Mouse (Mus musculus) cortical plate, adult 2 months (tissue): ENCODE measurements around the gene Pard6a. TPM values are rescaled to one million over a fixed set of nuclear protein-coding genes. Genes with fewer than 3 reads are reported as not detected.

Experiments used
- H3K27ac ChIP-seq: fragments of 200-500 bp; 2 replicates; pipeline ENCODE4 v1.5.1; 2012; ENCODE audit warnings: low read length, control low read depth, inconsistent platforms; ENCODE audit not compliant: insufficient read depth
- H3K4me1 ChIP-seq: fragments of 200-500 bp; 2 replicates; pipeline ENCODE4 v1.6.1; 2011; ENCODE audit warnings: low read length; ENCODE audit not compliant: control insufficient read depth, insufficient read depth
- H3K4me3 ChIP-seq: fragments of 200-500 bp; 2 replicates; pipeline ENCODE4 v1.5.1; 2011; ENCODE audit warnings: mild to moderate bottlenecking, low read length, control low read depth; ENCODE audit not compliant: insufficient read depth
- CTCF ChIP-seq: fragments of 200-500 bp; IDR thresholded peaks from 2 replicates; pipeline ENCODE4 v1.5.1; 2011; ENCODE audit warnings: mild to moderate bottlenecking, control low read depth, low read length; ENCODE audit not compliant: insufficient read depth; ENCODE audit errors: extremely low read depth
- POLR2A ChIP-seq: fragments of 200-500 bp; IDR thresholded peaks from 2 replicates; pipeline ENCODE4 v1.6.1; 2011; ENCODE audit warnings: mild to moderate bottlenecking, low read length, control low read depth; ENCODE audit not compliant: insufficient read depth; ENCODE audit errors: extremely low read depth
- polyA plus RNA-seq: library from polyadenylated mRNA; depleted of rRNA; stranded (reverse); fragments of >200 nt; gene quantifications from 2 replicates; pipeline ENCODE4 v1.2.3, GENCODE M21; 2012; rRNA removed

Pard6a gene
- polyA plus RNA-seq, 1 experiment = 57.3 TPM

DNA sequence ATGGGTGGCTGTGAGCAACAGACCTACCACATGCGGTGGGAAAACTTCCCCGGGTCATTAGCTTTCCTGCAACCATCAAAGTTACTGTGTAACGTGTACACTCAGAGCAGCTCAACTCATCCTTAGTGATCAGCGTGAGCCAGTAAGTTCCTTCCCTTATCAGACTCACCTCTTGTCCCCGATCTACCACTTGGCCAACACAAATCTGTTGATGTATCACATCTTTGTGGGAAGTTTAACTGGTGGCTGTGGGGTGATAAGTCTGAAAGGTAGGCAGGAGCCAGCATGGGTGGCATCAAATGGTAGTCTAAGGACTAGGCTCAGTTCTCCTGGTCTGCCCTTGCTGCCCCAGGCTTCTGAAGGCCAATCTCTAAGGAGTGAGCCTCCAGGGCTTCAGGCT is 31.2 kb downstream of the Pard6a start:
- Histone ChIP-seq H3K27ac (no peak overlapping the region), H3K4me3 (no peak overlapping the region), H3K4me1 (no peaks in the 10 kb centered on the region)
- no peak for TF ChIP-seq POLR2A
- no peak for TF ChIP-seq CTCF

GRCm38 (mm10) chr8:105739216-105739615 is 38.3 kb downstream of the Pard6a start:
- Histone ChIP-seq H3K4me3 (no peak overlapping the region), H3K27ac (no peak overlapping the region), H3K4me1 (no peaks in the 10 kb centered on the region)
- TF ChIP-seq POLR2A = no peak

- no peak overlapping the region for H3K4me3 ChIP-seq
- TF ChIP-seq POLR2A = no peak
- no peak for TF ChIP-seq CTCF
- H3K4me1 ChIP-seq = no peaks in the 10 kb centered on the region
- no peak overlapping the region for H3K27ac ChIP-seq
Measured at GRCm38 (mm10) chr8:105743301-105743700, 42.4 kb downstream of the Pard6a start.

DNA sequence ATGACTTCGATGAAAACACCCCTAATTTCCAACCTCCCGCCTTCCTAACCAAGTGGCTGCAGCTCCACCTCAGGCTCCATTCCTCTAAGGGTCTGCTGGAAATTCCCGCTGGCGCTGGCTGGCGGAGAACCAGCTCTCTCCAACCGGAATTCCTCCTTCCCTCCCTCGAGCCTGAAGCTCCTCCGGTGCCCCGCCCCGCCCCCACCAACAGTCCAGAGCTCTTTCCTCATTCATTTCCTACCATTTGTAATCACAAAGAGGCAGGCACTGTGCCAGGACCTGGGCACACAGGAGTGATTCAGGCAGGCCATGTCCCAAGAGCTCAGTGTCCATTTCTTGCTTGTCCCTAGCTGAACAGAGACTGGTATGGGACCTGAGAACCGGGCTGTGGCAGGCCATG is 49.7 kb downstream of the Pard6a start:
- no peak for TF ChIP-seq CTCF
- no peak for TF ChIP-seq POLR2A
- H3K4me3 ChIP-seq = no peak overlapping the region
- H3K27ac ChIP-seq = no peak overlapping the region
- no peaks in the 10 kb centered on the region for H3K4me1 ChIP-seq

Other genes starting within 250 kb of the Pard6a start
- 77.9 and 93.2 TPM in 2 replicates for gene Tppp3, start 229.6 kb upstream of the Pard6a start, polyA plus RNA-seq
- gene Zdhhc1, start 204.2 kb upstream of the Pard6a start, polyA plus RNA-seq = 63.6 and 66.2 TPM in 2 replicates
- gene Hsd11b2, start 182.4 kb upstream of the Pard6a start, polyA plus RNA-seq = not detected in 2 replicates
- 359 and 361 TPM in 2 replicates for gene Atp6v0d1, start 135.1 kb upstream of the Pard6a start, polyA plus RNA-seq
- 47.3 and 49.1 TPM in 2 replicates for gene Ripor1, start 95.9 kb upstream of the Pard6a start, polyA plus RNA-seq
- 30.3 and 30.8 TPM in 2 replicates for gene Ctcf, start 64.6 kb upstream of the Pard6a start, polyA plus RNA-seq
- 0.15 and 0.17 TPM in 2 replicates for gene Agrp, start 63.8 kb upstream of the Pard6a start, polyA plus RNA-seq
- 43.9 and 47.6 TPM in 2 replicates for gene Carmil2, start 14.9 kb upstream of the Pard6a start, polyA plus RNA-seq
- gene Acd, start within 50 bp of the Pard6a start, polyA plus RNA-seq = 49.4 and 52.3 TPM in 2 replicates
- 0.38 and 0.52 TPM in 2 replicates for gene 4933405L10Rik, start 6.5 kb downstream of the Pard6a start, polyA plus RNA-seq
- gene Enkd1, start 7.1 kb downstream of the Pard6a start, polyA plus RNA-seq = 16.4 and 18.3 TPM in 2 replicates
- 15.6 and 17.8 TPM in 2 replicates for gene Gfod2, start 57.5 kb downstream of the Pard6a start, polyA plus RNA-seq
- gene Ranbp10, start 126.2 kb downstream of the Pard6a start, polyA plus RNA-seq = 24.6 and 25.7 TPM in 2 replicates
- 0.11 and 0.31 TPM in 2 replicates for gene Tsnaxip1, start 126.6 kb downstream of the Pard6a start, polyA plus RNA-seq
- 33.2 and 33.6 TPM in 2 replicates for gene Cenpt, start 152.1 kb downstream of the Pard6a start, polyA plus RNA-seq
- 48.0 and 49.7 TPM in 2 replicates for gene Thap11, start 154.0 kb downstream of the Pard6a start, polyA plus RNA-seq
- 85.1 and 86.1 TPM in 2 replicates for gene Nutf2, start 159.4 kb downstream of the Pard6a start, polyA plus RNA-seq
- gene Edc4, start 179.7 kb downstream of the Pard6a start, polyA plus RNA-seq = 71.3 and 74.7 TPM in 2 replicates
- 7.9 and 8.5 TPM in 2 replicates for gene Nrn1l, start 192.4 kb downstream of the Pard6a start, polyA plus RNA-seq
- gene Pskh1, start 199.3 kb downstream of the Pard6a start, polyA plus RNA-seq = 13.1 and 13.3 TPM in 2 replicates
- gene Ctrl, start 232.7 kb downstream of the Pard6a start, polyA plus RNA-seq = 3.4 and 3.6 TPM in 2 replicates
- 137 and 147 TPM in 2 replicates for gene Psmb10, start 237.3 kb downstream of the Pard6a start, polyA plus RNA-seq
- 54.4 and 55.7 TPM in 2 replicates for gene Lcat, start 242.2 kb downstream of the Pard6a start, polyA plus RNA-seq